Mouse (Mus musculus) frontal cortex, postnatal 25 days (tissue): ENCODE results near the gene Ar.

Experiments used
- DNase-seq, 2 experiments: peaks; one replicate each; pipeline ENCODE4 v3.0.0; 2022; ENCODE audit warnings: low spot score in 2 of 2

Ar gene

DNA sequence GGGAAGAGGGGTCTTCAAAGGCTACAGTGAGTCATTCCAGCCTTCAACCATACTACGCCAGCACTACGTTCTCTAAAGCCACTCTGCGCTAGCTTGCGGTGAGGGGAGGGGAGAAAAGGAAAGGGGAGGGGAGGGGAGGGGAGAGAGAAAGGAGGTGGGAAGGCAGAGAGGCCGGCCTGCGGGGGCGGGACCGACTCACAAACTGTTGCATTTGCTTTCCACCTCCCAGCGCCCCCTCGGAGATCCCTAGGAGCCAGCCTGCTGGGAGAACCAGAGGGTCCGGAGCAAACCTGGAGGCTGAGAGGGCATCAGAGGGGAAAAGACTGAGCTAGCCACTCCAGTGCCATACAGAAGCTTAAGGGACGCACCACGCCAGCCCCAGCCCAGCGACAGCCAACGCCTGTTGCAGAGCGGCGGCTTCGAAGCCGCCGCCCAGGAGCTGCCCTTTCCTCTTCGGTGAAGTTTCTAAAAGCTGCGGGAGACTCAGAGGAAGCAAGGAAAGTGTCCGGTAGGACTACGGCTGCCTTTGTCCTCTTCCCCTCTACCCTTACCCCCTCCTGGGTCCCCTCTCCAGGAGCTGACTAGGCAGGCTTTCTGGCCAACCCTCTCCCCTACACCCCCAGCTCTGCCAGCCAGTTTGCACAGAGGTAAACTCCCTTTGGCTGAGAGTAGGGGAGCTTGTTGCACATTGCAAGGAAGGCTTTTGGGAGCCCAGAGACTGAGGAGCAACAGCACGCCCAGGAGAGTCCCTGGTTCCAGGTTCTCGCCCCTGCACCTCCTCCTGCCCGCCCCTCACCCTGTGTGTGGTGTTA lies at the start of gene Ar:
Ar (plus strand) TSS at position 239 of the 812 bp plus-strand sequence.
- peak in 1 of 2 experiments; percentile 3 for DNase-seq

DNA sequence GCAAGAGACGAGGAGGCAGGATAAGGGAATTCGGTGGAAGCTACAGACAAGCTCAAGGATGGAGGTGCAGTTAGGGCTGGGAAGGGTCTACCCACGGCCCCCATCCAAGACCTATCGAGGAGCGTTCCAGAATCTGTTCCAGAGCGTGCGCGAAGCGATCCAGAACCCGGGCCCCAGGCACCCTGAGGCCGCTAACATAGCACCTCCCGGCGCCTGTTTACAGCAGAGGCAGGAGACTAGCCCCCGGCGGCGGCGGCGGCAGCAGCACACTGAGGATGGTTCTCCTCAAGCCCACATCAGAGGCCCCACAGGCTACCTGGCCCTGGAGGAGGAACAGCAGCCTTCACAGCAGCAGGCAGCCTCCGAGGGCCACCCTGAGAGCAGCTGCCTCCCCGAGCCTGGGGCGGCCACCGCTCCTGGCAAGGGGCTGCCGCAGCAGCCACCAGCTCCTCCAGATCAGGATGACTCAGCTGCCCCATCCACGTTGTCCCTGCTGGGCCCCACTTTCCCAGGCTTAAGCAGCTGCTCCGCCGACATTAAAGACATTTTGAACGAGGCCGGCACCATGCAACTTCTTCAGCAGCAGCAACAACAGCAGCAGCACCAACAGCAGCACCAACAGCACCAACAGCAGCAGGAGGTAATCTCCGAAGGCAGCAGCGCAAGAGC lies 1.3 kb downstream of the Ar start:
- peak in 1 of 2 experiments; percentile 11 for DNase-seq

- DNase-seq = no peak
Measured at GRCm38 (mm10) chrX:98150393-98151119, 2.0 kb downstream of the Ar start.

GRCm38 (mm10) chrX:98189759-98190158 lies 41.2 kb downstream of the Ar start:
- no peak for DNase-seq

DNA sequence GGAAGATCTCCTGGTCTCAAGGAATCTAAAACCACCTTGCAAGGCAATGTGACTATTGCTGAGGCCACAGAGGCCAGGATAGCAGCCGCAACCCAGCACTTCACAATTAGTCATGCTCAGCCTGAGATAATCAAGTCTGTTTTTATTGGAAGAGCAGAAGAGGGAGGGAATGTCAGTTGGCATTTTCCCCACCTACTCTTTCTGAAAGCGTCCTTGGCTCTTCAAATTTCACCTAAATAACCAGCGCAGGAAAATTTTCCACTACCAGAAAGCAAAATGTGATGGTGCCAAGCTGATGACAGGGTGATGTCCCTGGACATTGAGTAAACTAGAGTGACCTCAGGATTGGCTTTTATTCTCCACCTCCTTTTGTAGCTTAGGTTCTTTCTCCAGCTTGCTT lies 57.2 kb downstream of the Ar start:
- no peak for DNase-seq

- no peak for DNase-seq
Measured at GRCm38 (mm10) chrX:98207166-98207565, 58.6 kb downstream of the Ar start.

- DNase-seq = no peak
Measured at GRCm38 (mm10) chrX:98216103-98216502, 67.5 kb downstream of the Ar start.

GRCm38 (mm10) chrX:98239011-98239410 lies 90.4 kb downstream of the Ar start:
- no peak for DNase-seq

- no peak for DNase-seq
Measured at GRCm38 (mm10) chrX:98245108-98245507, 96.5 kb downstream of the Ar start.

GRCm38 (mm10) chrX:98248363-98248762 lies 99.8 kb downstream of the Ar start:
- DNase-seq = no peak

DNA sequence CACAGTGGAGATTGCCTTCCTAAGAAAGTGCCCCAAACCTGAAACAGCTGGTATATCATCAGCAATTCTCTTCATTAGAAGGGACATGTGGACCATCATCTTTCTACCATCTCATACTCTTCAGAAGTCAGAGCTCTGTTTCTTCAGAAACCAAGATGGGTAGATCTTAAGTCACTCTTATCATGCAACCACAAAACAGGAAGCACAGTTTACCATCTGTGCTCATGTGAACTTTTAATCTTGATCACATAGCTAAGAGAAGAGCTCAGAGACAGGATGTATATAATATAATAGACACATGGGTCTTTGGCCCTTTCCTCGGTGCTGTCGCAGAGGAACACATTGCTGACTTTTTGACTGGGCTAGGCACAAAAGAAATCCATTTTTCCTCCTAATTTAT lies 111.1 kb downstream of the Ar start:
- DNase-seq = no peak

DNA sequence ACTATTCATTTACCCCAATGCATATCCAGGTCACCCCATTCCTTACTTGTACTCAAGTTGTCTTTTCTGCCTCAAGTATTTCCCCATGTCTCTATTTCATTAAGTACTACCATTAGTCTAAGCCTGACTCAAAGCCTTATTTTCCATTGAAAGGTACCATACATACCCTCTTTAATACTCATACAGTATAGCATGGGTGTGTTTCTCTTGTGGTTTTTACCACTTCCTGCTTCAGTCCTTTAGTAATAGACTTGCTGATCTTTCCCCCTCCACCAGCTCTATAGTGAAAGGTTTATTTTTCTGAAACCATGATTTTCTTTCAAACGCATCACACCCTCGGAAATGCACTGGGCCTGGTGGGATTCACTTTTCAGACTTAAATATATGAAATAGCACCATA lies 117.2 kb downstream of the Ar start:
- no peak for DNase-seq

DNA sequence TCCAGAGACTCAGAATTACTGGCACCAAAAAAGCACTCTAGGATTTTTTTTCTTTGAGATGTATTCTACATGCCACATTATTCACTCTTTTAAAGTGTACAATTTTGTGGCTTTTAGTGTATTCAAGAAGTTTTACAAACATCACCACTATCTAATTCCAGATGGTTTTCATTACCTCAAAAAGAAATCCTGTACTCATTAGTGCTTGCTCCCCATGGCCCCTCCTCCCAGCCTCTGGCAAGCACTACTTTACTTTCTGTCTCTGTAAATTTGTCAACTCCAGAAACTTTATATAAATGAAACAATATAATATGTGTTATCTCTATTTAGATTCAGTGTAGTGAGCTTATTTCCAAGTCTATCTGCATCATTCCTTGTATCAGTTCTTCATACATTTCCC lies 122.8 kb downstream of the Ar start:
- DNase-seq = no peak

GRCm38 (mm10) chrX:98291763-98292162 lies 143.2 kb downstream of the Ar start:
- no peak for DNase-seq

DNA sequence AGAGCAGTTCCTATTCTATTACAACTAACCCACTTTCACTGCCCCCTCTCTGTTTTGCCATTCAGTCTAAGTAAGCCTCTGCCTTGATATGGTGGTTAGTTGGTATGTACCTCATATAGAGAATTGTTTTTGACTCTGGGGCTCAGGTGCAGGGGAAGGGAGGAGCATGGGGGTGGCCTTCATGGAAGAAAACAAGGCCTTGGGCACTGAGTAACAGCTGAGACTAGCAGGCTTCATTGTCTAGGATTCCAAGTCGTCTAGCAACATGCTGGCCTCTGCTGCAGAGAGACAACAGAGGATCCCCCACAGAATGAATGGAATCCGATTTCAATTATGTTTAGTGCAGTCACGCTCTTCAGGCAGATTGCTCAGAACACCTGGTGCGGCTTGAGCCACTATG lies 152.1 kb downstream of the Ar start:
- DNase-seq = no peak

DNA sequence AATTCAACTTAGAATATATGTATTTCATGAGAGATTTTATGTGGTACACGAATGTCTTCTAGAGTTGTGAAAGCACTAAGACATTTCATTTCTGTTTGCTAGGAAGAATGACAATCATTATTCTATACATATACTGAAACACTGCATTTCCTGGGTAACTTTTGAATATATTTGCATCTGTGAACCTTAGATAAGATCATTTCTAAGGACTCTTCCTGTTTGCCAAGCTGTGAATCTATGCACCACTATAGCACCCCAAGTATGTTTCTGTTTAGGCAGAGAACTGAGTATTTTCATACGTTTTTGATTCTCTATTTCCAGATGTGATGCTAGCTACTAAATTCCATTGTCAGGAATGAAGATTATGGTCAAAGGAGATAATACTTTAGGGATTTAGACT lies 153.4 kb downstream of the Ar start:
- DNase-seq = no peak

- no peak for DNase-seq
Measured at GRCm38 (mm10) chrX:98315961-98316360, 167.4 kb downstream of the Ar start.

DNA sequence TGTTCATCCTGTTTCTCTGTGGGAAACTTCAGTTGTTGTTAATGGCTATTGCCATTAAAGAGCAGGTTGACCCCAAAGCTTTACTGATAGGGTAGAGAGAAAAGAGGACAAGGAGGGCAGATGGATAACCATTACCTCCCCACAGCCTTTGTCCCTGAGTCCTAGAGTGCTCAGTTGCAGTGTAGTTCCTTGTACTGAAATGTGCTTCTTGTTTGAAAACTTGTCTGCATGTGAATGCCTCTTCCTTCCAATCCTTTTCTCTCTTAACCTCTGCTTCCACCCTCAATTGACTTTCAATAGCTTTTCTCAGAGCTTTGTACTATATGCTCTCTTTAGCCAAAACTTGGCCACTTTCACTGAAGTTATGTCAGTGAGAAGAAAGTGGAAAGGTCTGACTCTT lies 168.9 kb downstream of the Ar start:
- DNase-seq = no peak

DNA sequence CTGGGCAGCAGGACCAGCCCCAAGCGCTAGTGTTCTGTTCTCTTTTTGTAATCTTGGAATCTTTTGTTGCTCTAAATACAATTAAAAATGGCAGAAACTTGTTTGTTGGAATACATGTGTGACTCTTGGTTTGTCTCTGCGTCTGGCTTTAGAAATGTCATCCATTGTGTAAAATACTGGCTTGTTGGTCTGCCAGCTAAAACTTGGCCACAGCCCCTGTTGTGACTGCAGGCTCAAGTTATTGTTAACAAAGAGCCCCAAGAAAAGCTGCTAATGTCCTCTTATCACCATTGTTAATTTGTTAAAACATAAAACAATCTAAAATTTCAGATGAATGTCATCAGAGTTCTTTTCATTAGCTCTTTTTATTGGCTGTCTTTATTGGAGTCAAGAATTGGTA lies 174.5 kb downstream of the Ar start:
- no peak for DNase-seq

GRCm38 (mm10) chrX:98347481-98347880 lies 198.9 kb downstream of the Ar start:
- no peak for DNase-seq

DNA sequence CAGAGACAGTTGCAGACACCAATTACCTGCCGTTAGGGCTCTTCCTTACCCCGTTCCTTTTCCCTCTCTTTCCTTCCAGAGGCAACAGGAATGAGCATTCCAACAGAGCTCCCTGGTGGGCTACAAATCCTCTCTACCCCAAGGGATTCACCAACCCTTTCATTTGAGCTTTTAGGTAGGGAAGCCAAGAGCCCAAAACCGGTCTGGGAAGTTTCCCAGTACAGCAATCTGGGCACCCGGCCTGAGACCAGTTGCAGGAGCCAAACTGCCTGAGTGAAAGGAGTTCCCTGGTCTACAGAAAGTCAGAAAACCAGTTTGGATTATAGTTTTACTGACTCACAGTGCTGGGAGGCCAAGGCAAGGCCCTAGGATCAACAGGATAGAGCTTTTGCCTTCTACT lies 199.5 kb downstream of the Ar start:
- no peak for DNase-seq
